Mouse (Mus musculus) heart, embryonic 11.5 days (tissue): ENCODE measurements around the gene Gm17651. TPM values are rescaled to one million over a fixed set of nuclear protein-coding genes. Genes with fewer than 3 reads are reported as not detected.

Source experiments
- ATAC-seq: fragments of 200-750 bp; cut with Nextera tagmentation; replicated peaks from 2 replicates; pipeline ENCODE4 v1.8.0; 2017; ENCODE audit warnings: moderate library complexity; ENCODE audit not compliant: insufficient number of reproducible peaks, low FRiP score, low TSS enrichment
- H3K27ac ChIP-seq: fragments of 300-500 bp; sonication (generic); 2 replicates; pipeline ENCODE4 v1.5.1; 2014; ENCODE audit warnings: mild to moderate bottlenecking, low read depth, low read length
- H3K27me3 ChIP-seq: fragments of 300-500 bp; sonication (generic); 2 replicates; pipeline ENCODE4 v1.6.1; 2014; ENCODE audit warnings: mild to moderate bottlenecking, low read length, mixed read lengths; ENCODE audit not compliant: control insufficient read depth, insufficient read depth
- H3K36me3 ChIP-seq: fragments of 300-500 bp; sonication (generic); 2 replicates; pipeline ENCODE4 v1.6.1; 2014; ENCODE audit warnings: mild to moderate bottlenecking, low read length, moderate library complexity, mixed read lengths; ENCODE audit not compliant: control insufficient read depth, insufficient read depth
- H3K4me1 ChIP-seq: fragments of 300-500 bp; sonication (generic); 2 replicates; pipeline ENCODE4 v1.6.1; 2014; ENCODE audit warnings: low read length; ENCODE audit not compliant: control insufficient read depth, insufficient read depth
- H3K4me2 ChIP-seq: fragments of 300-500 bp; sonication (generic); 2 replicates; pipeline ENCODE4 v1.6.1; 2014; ENCODE audit warnings: mild to moderate bottlenecking, moderate library complexity
- H3K4me3 ChIP-seq: fragments of 300-500 bp; sonication (generic); 2 replicates; pipeline ENCODE4 v1.5.1; 2014; ENCODE audit warnings: low read depth, low read length
- H3K9ac ChIP-seq: fragments of 300-500 bp; sonication (generic); 2 replicates; pipeline ENCODE4 v1.6.1; 2014; ENCODE audit warnings: mild to moderate bottlenecking, low read depth, low read length, moderate library complexity
- H3K9me3 ChIP-seq: fragments of 300-500 bp; sonication (generic); replicated peaks from 2 replicates; pipeline ENCODE4 v1.6.1; 2016; ENCODE audit warnings: low read length; ENCODE audit not compliant: control insufficient read depth
- WGBS: fragments of 180-500 bp; shearing (Covaris S2); extraction: QIAGEN DNeasy Blood & Tissue Kit; methylation state at CpG from one replicate; pipeline ENCODE4 v1.1.7; 2014; ENCODE audit not compliant: insufficient replicate concordance; 5-methylcytosine and 5-hydroxymethylcytosine counted together
- polyA plus RNA-seq: library from polyadenylated mRNA; unstranded; fragments of >200 nt; fragmentation: Nextera tagmentation; extraction: Ambion mirVana; gene quantifications from 2 replicates; pipeline ENCODE4 v1.2.1, GENCODE M21; 2014

Gm17651 gene
- polyA plus RNA-seq, 1 experiment from 2014 or later: not detected

DNA sequence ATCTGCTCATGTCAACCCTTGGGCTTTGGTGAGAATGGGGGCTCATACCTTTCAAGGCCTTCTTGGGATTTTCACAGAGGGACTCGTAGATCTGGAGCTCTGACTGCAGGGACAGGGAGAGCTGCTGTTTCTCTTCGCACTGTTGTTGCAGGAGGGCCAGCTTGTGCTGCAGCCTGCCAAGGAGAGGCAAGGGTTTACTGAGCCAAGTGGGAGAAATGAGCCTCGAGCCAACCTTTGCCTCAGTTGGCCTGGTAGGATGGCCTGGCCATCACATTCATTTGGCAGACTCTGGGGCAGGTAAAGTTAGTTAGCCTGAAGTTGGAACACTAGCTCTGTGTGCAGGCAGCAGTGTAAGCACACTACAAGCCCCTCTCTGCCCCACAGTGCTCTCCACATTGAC lies 24.6 kb upstream of the Gm17651 start:
- no peak for ATAC-seq
- peaks cover 11% of the 10 kb centered on the region; the same call in 1 of the 2 replicates for H3K36me3 ChIP-seq

DNA sequence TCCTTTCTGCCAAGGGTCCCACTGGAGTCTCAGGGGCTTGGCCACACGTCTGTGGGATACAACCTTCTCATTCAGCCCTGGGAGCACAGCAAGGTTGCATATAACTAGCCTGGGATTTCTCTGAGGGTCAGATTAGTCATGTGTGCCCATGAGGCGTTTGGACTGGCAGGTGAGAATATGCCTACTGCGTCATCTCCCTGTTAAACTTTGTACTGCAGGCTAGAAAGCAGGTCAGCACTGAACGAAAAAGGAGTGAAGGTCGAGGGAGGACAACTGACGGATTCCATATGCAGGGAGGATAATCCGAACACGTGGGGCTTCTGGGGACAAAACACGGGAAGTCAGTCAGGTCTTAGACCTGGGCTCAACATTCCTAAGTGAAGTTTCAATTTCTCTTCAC lies 22.8 kb upstream of the Gm17651 start:
- no peak overlapping the region for H3K27ac ChIP-seq
- no peak overlapping the region for H3K4me3 ChIP-seq
- H3K27me3 ChIP-seq: no peaks in the 10 kb centered on the region
- no peak for ATAC-seq
- H3K4me1 ChIP-seq: no peaks in the 10 kb centered on the region
- 67% methylated on average over 9 of the region's 9 CpGs for WGBS
- no peaks in the 10 kb centered on the region for H3K9me3 ChIP-seq
- no peak overlapping the region for H3K9ac ChIP-seq
- H3K36me3 ChIP-seq: peaks cover 14% of the 10 kb centered on the region; the same call in 1 of the 2 replicates
- H3K4me2 ChIP-seq: no peak overlapping the region

More for the DNA sequence above, 24.6 kb upstream of the Gm17651 start:
- no peak overlapping the region for H3K9ac ChIP-seq
- no peak overlapping the region for H3K27ac ChIP-seq
- H3K9me3 ChIP-seq: no peaks in the 10 kb centered on the region
- no peaks in the 10 kb centered on the region for H3K4me1 ChIP-seq
- no peak overlapping the region for H3K4me3 ChIP-seq
- H3K27me3 ChIP-seq: no peaks in the 10 kb centered on the region
- 80% methylated on average over 3 of the region's 3 CpGs for WGBS
- no peak overlapping the region for H3K4me2 ChIP-seq

DNA sequence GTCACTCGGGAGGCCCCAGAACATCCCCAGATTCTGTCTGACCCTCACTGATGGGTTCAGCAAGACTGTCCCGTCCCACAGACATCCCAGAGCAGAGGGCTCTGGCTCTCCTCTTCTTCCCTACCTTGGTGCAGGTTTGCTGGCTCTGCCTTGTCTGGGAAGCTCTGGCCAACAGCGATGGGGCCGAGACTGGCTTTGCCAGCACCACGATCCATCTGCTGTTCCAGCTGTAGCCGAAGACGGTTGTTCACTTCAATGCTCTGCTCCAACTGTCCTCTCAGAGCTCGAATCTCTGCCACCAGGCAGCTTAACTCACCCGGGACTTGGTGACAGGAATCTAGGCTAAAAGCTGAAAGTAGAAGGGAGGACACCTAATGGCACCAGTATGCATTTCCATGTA lies 22.4 kb upstream of the Gm17651 start:
- no peak overlapping the region for H3K27ac ChIP-seq
- H3K4me2 ChIP-seq: no peak overlapping the region
- peaks cover 1% of the 10 kb centered on the region; the same call in 1 of the 2 replicates for H3K4me1 ChIP-seq
- no peak overlapping the region for H3K4me3 ChIP-seq
- H3K27me3 ChIP-seq: no peaks in the 10 kb centered on the region
- H3K9ac ChIP-seq: no peak overlapping the region
- 83% methylated on average over 9 of the region's 9 CpGs for WGBS
- ATAC-seq: no peak
- H3K36me3 ChIP-seq: peaks cover 16% of the 10 kb centered on the region; the same call in 1 of the 2 replicates
- no peaks in the 10 kb centered on the region for H3K9me3 ChIP-seq

DNA sequence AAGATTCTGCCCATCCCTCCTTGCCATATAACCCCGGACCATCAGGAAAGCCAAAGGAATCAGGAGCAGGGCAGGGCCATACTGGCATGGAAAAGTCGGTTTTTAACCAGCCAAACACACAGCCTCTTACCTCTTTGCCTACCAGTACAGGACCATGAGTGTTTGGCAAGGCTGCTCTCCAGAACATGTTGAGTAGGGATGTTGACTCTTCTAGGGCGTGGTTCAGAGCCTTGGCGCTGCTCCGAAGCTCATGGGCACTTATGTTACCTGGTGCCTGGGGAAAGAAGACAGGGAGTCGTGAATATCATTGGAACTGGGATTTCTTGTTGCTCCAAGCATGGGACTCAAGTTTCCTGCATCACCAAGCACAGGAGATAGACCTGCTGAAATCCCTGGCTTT lies 19.3 kb upstream of the Gm17651 start:
- H3K9me3 ChIP-seq: no peaks in the 10 kb centered on the region
- no peak overlapping the region for H3K9ac ChIP-seq
- 80% methylated on average over 6 of the region's 6 CpGs for WGBS
- H3K27ac ChIP-seq: no peak overlapping the region
- ATAC-seq: no peak
- H3K36me3 ChIP-seq: peaks cover 11% of the 10 kb centered on the region
- H3K4me2 ChIP-seq: no peak overlapping the region
- peaks cover 8% of the 10 kb centered on the region; the same call in 1 of the 2 replicates for H3K4me1 ChIP-seq
- H3K27me3 ChIP-seq: no peaks in the 10 kb centered on the region
- H3K4me3 ChIP-seq: no peak overlapping the region

DNA sequence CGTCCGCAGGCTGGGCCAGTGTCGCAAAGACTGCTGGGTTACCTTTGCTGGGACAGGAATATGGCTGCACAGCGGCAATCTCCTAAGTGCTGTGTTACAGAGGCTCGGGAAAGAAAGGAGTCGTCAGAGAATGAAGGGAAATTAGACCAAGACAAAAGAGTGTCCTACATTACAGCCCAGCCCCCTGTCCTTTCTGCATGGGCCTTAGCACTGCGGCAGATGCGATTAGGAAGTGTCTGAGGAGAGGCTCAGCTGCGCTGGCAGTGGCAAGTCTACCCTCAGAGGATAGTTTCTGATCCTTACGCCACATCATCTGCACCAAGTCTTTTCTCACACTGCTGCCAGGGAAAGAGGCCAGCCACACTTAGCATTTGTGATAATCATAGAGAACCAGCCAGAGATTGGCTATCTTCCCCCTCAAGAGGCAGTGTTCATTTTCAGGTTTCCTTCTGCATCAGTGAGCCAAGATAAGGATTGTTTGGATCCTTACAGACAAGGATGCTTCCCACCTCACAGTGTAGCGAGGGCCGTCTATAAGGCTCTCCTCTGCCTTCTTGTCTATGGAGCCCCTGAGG lies 17.0 kb upstream of the Gm17651 start:
- Histone ChIP-seq H3K27ac (no peak overlapping the region), H3K9ac (peak overlapping the region; percentile 11; the same call in 1 of the 2 replicates), H3K4me1 (peaks cover 8% of the 10 kb centered on the region; the same call in 1 of the 2 replicates), H3K4me2 (no peak overlapping the region), H3K4me3 (no peak overlapping the region), H3K27me3 (no peaks in the 10 kb centered on the region), H3K36me3 (peaks cover 11% of the 10 kb centered on the region), H3K9me3 (no peaks in the 10 kb centered on the region)
- no peak for ATAC-seq
- 51% methylated on average over 12 of the region's 12 CpGs for WGBS

DNA sequence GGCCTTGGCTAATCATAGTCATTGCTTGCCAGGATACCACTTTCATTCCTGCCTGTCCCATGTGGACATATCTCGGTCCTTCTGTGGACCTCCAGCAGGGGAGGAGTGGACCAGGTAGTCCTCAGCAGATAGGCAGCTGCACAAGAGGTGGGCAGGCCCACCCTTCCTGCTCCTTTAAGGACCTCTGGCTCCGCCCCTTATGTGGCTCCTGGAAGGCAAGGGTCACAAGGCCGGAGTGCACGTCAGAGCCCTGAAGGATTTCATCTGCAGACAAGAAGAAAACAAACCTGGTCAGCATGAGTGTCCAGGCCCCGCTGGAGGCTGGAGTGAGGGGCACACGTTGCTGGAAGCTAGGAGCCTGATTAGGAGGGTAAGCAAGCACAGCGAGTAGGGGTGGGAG lies 16.1 kb upstream of the Gm17651 start:
- Histone ChIP-seq H3K9ac (no peak overlapping the region), H3K27ac (no peak overlapping the region), H3K4me3 (no peak overlapping the region), H3K9me3 (no peaks in the 10 kb centered on the region), H3K27me3 (no peaks in the 10 kb centered on the region), H3K4me2 (no peak overlapping the region), H3K4me1 (peaks cover 8% of the 10 kb centered on the region; the same call in 1 of the 2 replicates), H3K36me3 (peaks cover 11% of the 10 kb centered on the region)
- ATAC-seq: no peak
- 39% methylated on average over 7 of the region's 7 CpGs for WGBS

DNA sequence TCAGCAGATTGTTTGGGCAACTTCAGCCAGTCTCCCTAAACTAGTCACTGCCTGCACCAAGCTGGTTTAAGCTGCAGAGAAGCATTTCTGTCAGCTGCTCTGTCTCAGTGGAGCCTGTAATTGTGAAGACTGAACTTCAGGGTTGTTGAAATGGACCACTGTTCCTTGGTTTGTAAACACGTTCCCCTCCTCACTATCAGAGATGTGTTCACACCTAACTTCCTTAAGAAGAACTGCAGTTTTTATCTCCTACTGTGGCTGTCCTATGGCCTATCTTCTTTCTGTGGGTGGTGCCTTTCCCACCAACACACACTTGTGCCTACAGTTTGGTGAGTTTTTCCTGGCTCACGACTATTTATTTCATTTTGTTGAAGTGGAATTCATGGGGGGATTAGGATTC lies 14.8 kb upstream of the Gm17651 start:
- Histone ChIP-seq H3K27ac (no peak overlapping the region), H3K9me3 (no peaks in the 10 kb centered on the region), H3K36me3 (peaks cover 8% of the 10 kb centered on the region; the same call in 1 of the 2 replicates), H3K9ac (no peak overlapping the region), H3K4me1 (peaks cover 12% of the 10 kb centered on the region; the same call in 1 of the 2 replicates), H3K27me3 (no peaks in the 10 kb centered on the region), H3K4me2 (no peak overlapping the region), H3K4me3 (no peak overlapping the region)
- no peak for ATAC-seq
- WGBS: 54% methylated on average over 2 of the region's 2 CpGs

DNA sequence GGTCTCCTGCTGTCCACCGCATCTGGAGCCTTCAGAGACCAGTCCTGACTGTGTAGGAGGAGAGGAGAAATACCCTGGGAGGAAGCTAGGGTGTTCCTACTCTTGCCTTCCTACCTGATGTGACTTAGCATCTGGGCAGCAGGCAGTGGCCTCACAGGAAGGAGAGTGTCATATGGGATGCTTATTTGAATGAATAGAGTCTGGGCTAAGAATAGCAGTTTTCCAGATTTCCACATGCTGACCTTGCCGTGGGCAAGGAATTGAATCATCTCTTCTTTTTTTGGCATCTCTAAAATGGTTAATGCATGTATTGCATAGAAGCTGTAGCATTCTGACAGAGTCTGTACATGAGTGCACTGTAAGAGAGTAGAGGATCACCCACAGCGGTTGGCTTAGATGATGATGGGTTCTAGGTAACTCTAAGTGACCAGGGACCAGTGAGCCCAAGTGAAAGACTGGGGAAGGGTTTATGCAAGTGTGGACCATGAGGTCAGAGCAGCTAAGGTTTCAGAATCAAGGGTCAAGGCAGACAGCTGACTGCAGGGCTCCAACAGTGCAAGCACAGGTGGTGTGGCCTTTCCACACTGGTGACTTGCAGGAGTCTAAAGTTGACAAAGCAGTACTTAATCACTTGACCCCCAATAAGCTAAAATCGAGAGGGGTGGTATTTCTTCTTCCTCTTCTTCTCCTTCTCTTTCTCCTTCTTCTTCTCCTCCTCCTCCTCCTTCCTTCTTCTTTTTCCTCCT lies 12.1 kb upstream of the Gm17651 start:
- no peak overlapping the region for H3K27ac ChIP-seq
- WGBS: 72% methylated on average over 4 of the region's 4 CpGs
- H3K4me2 ChIP-seq: no peak overlapping the region
- peaks cover 3% of the 10 kb centered on the region; the same call in 1 of the 2 replicates for H3K36me3 ChIP-seq
- no peaks in the 10 kb centered on the region for H3K9me3 ChIP-seq
- ATAC-seq: no peak
- H3K4me1 ChIP-seq: peaks cover 17% of the 10 kb centered on the region; the same call in 1 of the 2 replicates
- no peak overlapping the region for H3K4me3 ChIP-seq
- no peaks in the 10 kb centered on the region for H3K27me3 ChIP-seq
- H3K9ac ChIP-seq: no peak overlapping the region
